Mouse (Mus musculus): ENCODE measurements around the gene Serinc5. TPM values are rescaled to one million over a fixed set of nuclear protein-coding genes. Genes with fewer than 3 reads are reported as not detected.

The Serinc5 gene
- polyA plus RNA-seq, 1 experiment from 2014 or later = 12.2 TPM

DNA sequence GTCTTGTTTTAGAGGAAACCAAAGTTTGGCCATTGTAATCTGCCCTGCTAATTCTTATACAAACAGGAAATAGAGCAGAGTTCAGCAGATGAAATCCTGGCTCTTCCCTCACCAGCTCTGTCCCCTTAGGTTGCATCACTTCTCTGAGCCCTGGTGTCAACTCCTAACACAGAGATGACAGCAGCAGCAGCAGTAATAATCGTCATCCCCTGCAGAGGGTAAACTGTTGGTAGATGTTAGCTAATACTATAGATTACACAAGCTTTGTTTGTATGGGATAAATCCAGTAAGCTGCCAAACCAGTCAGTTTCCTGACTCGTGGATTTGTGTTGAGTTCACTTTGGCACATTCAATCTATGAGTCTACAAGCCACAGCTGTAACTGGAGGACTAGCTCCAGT is 40.1 kb downstream of the Serinc5 start:
- no peak for TF ChIP-seq CTCF (IDR thresholded peaks at IDR 0.05; ENCODE audit: low read depth)
- peak; percentile 65; the same call in 1 of the 2 replicates for TF ChIP-seq EP300 (IDR thresholded peaks at IDR 0.05; ENCODE audit: low read depth)
- H3K27me3 ChIP-seq (ENCODE audit: insufficient read depth, low read length) = no peaks in the 10 kb centered on the region
- peak; percentile 28 for DNase-seq
- peaks cover 28% of the 10 kb centered on the region for H3K4me1 ChIP-seq (ENCODE audit: insufficient read depth)
- H3K4me3 ChIP-seq (ENCODE audit: low read depth, low read length) = no peak overlapping the region
- no peak overlapping the region for H3K9ac ChIP-seq (replicated peaks)
- ATAC-seq = peak; percentile 100
- no peak overlapping the region for H3K4me2 ChIP-seq (ENCODE audit: low read depth, low read length)
- peak overlapping the region; percentile 95 for H3K27ac ChIP-seq (ENCODE audit: low read depth)
- 35% methylated on average over 2 of the region's 2 CpGs for WGBS (ENCODE audit: insufficient replicate concordance)
- H3K9me3 ChIP-seq (ENCODE audit: low read length) = no peaks in the 10 kb centered on the region
- H3K36me3 ChIP-seq (replicated peaks; ENCODE audit: insufficient read depth, low read length) = no peaks in the 10 kb centered on the region

DNA sequence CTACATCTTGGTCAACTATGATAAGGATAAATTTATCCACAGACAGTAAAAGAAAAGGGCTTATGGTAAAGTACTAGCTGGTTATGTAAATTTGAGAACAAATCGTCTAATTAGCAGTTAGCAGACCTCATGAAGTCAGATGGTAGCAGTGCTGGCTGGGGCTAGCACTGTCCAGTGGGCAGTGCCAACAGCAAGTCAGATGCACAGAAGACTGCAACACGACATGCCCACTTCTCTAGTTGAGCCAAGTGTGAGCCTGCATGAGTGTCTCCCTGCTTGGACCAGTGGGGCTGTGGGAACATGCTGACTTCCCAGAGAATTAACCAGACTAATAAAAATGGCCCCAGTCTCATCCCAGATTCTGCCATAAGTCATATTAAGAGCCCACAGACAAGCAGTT is 41.6 kb downstream of the Serinc5 start:
- Histone ChIP-seq H3K9me3 (ENCODE audit: low read length) (no peaks in the 10 kb centered on the region), H3K4me2 (ENCODE audit: low read depth, low read length) (no peak overlapping the region), H3K4me1 (ENCODE audit: insufficient read depth) (peaks cover 28% of the 10 kb centered on the region), H3K27me3 (ENCODE audit: insufficient read depth, low read length) (no peaks in the 10 kb centered on the region), H3K27ac (ENCODE audit: low read depth) (no peak overlapping the region), H3K36me3 (replicated peaks; ENCODE audit: insufficient read depth, low read length) (peaks cover 6% of the 10 kb centered on the region; the same call in 1 of the 2 replicates), H3K9ac (replicated peaks) (peak overlapping the region; percentile 21; the same call in 1 of the 2 replicates), H3K4me3 (ENCODE audit: low read depth, low read length) (no peak overlapping the region)
- TF ChIP-seq CTCF (IDR thresholded peaks at IDR 0.05; ENCODE audit: low read depth) (no peak), EP300 (IDR thresholded peaks at IDR 0.05; ENCODE audit: low read depth) (no peak)
- ATAC-seq (no peak), DNase-seq (no peak)
- 75% methylated on average over 2 of the region's 2 CpGs for WGBS (ENCODE audit: insufficient replicate concordance)

DNA sequence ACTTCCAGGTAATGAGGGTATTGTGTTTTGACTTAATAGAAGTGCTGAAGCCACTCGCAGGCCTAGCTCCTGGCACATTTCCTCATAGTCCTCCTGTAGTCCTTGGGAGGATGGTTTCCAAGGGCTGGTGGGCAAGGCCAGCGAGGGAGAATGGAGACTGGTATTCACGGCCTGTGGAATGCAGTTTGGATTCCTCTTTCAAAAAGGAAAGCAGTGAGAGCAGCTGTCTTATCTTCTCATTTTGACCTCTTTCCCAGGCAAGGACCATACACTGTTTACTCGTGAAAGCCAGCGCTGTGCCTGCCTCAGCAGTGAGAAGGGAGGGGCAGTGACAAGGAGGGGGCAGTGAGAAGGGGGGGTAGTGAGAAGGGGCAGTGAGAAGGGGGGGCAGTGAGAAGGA is 42.4 kb downstream of the Serinc5 start:
- peak overlapping the region; percentile 3; the same call in 1 of the 2 replicates for H3K27ac ChIP-seq (ENCODE audit: low read depth)
- no peak overlapping the region for H3K4me3 ChIP-seq (ENCODE audit: low read depth, low read length)
- H3K9ac ChIP-seq (replicated peaks) = no peak overlapping the region
- WGBS (ENCODE audit: insufficient replicate concordance) = 52% methylated on average over 5 of the region's 5 CpGs
- no peaks in the 10 kb centered on the region for H3K27me3 ChIP-seq (ENCODE audit: insufficient read depth, low read length)
- ATAC-seq (no peak), DNase-seq (no peak)
- TF ChIP-seq EP300 (IDR thresholded peaks at IDR 0.05; ENCODE audit: low read depth) (no peak), CTCF (IDR thresholded peaks at IDR 0.05; ENCODE audit: low read depth) (no peak)
- peaks cover 6% of the 10 kb centered on the region; the same call in 1 of the 2 replicates for H3K36me3 ChIP-seq (replicated peaks; ENCODE audit: insufficient read depth, low read length)
- H3K4me1 ChIP-seq (ENCODE audit: insufficient read depth) = peaks cover 33% of the 10 kb centered on the region
- no peaks in the 10 kb centered on the region for H3K9me3 ChIP-seq (ENCODE audit: low read length)
- no peak overlapping the region for H3K4me2 ChIP-seq (ENCODE audit: low read depth, low read length)

DNA sequence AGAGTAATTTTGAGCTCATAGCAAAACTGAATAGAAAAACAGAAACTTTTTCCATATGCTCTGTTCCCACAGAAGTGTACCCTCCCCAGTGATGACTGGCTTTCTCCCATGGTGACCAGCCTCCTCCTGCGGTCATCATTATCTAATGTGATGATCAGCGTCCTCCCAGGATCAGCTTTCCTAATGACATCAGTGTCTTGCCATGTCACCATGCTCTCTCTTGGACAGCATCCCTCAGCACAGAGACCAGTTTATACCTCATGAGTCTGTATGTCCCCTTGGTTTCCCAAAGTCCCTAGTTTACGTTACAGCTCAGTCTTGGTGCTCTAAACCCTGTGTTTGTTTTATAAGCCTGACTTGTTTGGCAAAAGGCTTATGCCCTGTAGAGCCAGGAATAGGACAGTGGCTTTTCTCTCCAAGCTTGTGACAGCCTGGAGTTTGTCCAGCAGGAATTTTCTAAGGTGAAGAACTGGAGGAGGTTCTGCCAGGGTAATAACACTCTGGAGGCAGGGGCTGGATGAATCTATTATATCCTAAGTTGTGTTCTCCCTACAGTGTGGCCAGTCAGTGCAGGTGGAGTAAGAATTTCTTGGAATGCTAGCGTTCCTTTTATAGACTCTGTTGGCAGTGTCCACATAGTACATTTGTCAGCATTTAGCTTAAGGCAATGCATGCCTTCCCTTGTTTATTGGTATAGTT is 46.1 kb downstream of the Serinc5 start:
- WGBS (ENCODE audit: insufficient replicate concordance) = 78% methylated on average over 4 of the region's 4 CpGs
- H3K9me3 ChIP-seq (ENCODE audit: low read length) = no peaks in the 10 kb centered on the region
- H3K27ac ChIP-seq (ENCODE audit: low read depth) = no peak overlapping the region
- no peak overlapping the region for H3K9ac ChIP-seq (replicated peaks)
- no peak overlapping the region for H3K4me2 ChIP-seq (ENCODE audit: low read depth, low read length)
- no peak for DNase-seq
- no peaks in the 10 kb centered on the region for H3K27me3 ChIP-seq (ENCODE audit: insufficient read depth, low read length)
- ATAC-seq = no peak
- H3K4me1 ChIP-seq (ENCODE audit: insufficient read depth) = peaks cover 29% of the 10 kb centered on the region
- H3K36me3 ChIP-seq (replicated peaks; ENCODE audit: insufficient read depth, low read length) = peaks cover 14% of the 10 kb centered on the region
- H3K4me3 ChIP-seq (ENCODE audit: low read depth, low read length) = no peak overlapping the region
- TF ChIP-seq CTCF (IDR thresholded peaks at IDR 0.05; ENCODE audit: low read depth) (no peak), EP300 (IDR thresholded peaks at IDR 0.05; ENCODE audit: low read depth) (no peak)

DNA sequence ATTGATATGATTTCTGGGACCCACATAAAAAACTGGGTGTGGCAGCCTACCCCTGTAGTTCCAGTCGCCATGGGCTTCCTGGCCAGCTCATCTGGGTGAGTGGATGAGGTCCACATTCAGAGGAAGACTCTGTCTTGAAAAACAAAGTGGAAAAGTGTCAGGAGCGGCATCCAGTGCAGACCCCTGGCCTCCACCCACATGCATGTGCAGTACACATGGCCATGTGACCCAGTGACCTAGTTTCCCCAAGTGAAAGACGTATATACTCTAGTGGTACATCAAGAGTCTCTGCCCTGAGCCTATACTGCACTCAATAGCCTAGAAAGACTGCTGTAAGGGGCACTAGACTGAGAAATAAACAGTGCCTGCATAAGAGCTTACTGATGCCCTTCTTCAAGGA is 48.7 kb downstream of the Serinc5 start:
- WGBS (ENCODE audit: insufficient replicate concordance) = 77% methylated on average over 3 of the region's 3 CpGs
- no peak for TF ChIP-seq CTCF (IDR thresholded peaks at IDR 0.05; ENCODE audit: low read depth)
- TF ChIP-seq EP300 (IDR thresholded peaks at IDR 0.05; ENCODE audit: low read depth) = no peak
- peaks cover 28% of the 10 kb centered on the region for H3K4me1 ChIP-seq (ENCODE audit: insufficient read depth)
- ATAC-seq (no peak; the same call in 1 of the 2 replicates), DNase-seq (no peak)
- no peaks in the 10 kb centered on the region for H3K27me3 ChIP-seq (ENCODE audit: insufficient read depth, low read length)
- H3K27ac ChIP-seq (ENCODE audit: low read depth) = peak overlapping the region; percentile 8; the same call in 1 of the 2 replicates
- no peak overlapping the region for H3K9ac ChIP-seq (replicated peaks)
- peaks cover 17% of the 10 kb centered on the region for H3K36me3 ChIP-seq (replicated peaks; ENCODE audit: insufficient read depth, low read length)
- no peak overlapping the region for H3K4me3 ChIP-seq (ENCODE audit: low read depth, low read length)
- no peak overlapping the region for H3K4me2 ChIP-seq (ENCODE audit: low read depth, low read length)
- no peaks in the 10 kb centered on the region for H3K9me3 ChIP-seq (ENCODE audit: low read length)

DNA sequence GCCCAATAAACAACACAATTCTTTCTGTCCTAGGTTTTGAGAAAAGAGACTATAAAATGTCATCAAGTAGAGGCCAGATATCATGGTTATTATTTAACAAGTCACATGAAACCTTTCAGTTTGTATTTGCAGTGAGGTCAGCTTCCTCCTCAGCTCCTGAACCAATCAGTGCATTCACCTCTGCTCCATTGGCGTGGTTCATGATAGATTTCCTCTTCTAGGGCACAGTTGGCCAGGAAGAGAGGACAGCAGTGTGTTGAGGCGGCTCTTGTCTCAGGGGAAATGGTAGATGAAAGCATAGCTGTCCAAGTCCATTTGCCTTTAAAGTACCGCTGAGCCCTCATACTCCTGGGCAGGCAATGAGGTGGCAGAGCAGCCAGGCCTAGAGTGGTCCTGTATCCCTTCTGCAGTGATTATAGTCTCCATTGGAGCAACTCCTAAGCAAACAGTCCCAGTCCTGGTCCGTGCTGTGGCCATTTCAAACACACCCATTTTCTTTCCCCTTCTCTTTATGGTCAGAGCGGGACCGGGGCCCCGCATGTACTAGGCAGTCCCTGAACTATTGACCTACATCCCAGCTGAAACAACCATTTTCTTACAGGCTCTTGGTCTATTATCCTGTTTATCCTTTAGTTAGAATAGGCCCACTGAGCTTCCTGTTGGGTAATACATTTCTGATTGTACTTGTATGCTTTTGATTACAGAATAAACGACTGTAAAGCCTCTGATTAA is 51.8 kb downstream of the Serinc5 start:
- Histone ChIP-seq H3K9me3 (ENCODE audit: low read length) (no peaks in the 10 kb centered on the region), H3K36me3 (replicated peaks; ENCODE audit: insufficient read depth, low read length) (peaks cover 12% of the 10 kb centered on the region), H3K4me1 (ENCODE audit: insufficient read depth) (peaks cover 27% of the 10 kb centered on the region), H3K4me3 (ENCODE audit: low read depth, low read length) (no peak overlapping the region), H3K27ac (ENCODE audit: low read depth) (peak overlapping the region; percentile 37), H3K9ac (replicated peaks) (no peak overlapping the region), H3K27me3 (ENCODE audit: insufficient read depth, low read length) (no peaks in the 10 kb centered on the region), H3K4me2 (ENCODE audit: low read depth, low read length) (no peak overlapping the region)
- no peak for DNase-seq
- ATAC-seq = peak; percentile 79
- TF ChIP-seq CTCF (IDR thresholded peaks at IDR 0.05; ENCODE audit: low read depth) (no peak), EP300 (IDR thresholded peaks at IDR 0.05; ENCODE audit: low read depth) (no peak)
- WGBS (ENCODE audit: insufficient replicate concordance) = 71% methylated on average over 8 of the region's 8 CpGs

Measured in liver, postnatal 0 days (tissue).